Mouse (Mus musculus) forebrain, embryonic 10.5 days (tissue): Measurements from ENCODE around the gene Pdss2. TPM values are rescaled to one million over a fixed set of nuclear protein-coding genes. Genes with fewer than 3 reads are reported as not detected.

Experiments
- DNase-seq: peaks from one replicate; pipeline ENCODE4 v3.0.0-alpha.2; 2017; ENCODE audit warnings: low spot score; ENCODE audit errors: extremely low spot score
- H3K27ac ChIP-seq: fragments of 300-500 bp; sonication (generic); 2 replicates; pipeline ENCODE4 v1.5.1; 2016; ENCODE audit warnings: mild to moderate bottlenecking
- H3K27me3 ChIP-seq: fragments of 300-500 bp; sonication (generic); 2 replicates; pipeline ENCODE4 v1.6.1; 2016; ENCODE audit warnings: mild to moderate bottlenecking; ENCODE audit not compliant: poor library complexity, severe bottlenecking
- H3K36me3 ChIP-seq: fragments of 300-500 bp; sonication (generic); replicated peaks from 2 replicates; pipeline ENCODE4 v1.6.1; 2016; ENCODE audit warnings: mild to moderate bottlenecking, moderate library complexity
- H3K4me1 ChIP-seq: fragments of 300-500 bp; sonication (generic); 2 replicates; pipeline ENCODE4 v1.6.1; 2016
- H3K4me3 ChIP-seq: fragments of 300-500 bp; sonication (generic); 2 replicates; pipeline ENCODE4 v1.5.1; 2016; ENCODE audit warnings: mild to moderate bottlenecking, moderate library complexity
- H3K9me3 ChIP-seq: fragments of 300-500 bp; sonication (generic); 2 replicates; pipeline ENCODE4 v1.6.1; 2016; ENCODE audit warnings: mild to moderate bottlenecking, moderate library complexity
- WGBS: fragments of 180-500 bp; shearing (Covaris S2); methylation state at CpG from one replicate; pipeline ENCODE4 v1.1.7; 2016; 5-methylcytosine and 5-hydroxymethylcytosine counted together
- polyA plus RNA-seq: library from polyadenylated mRNA; unstranded; fragments of >200 nt; fragmentation: Nextera tagmentation; extraction: Ambion mirVana; gene quantifications from 2 replicates; pipeline ENCODE4 v1.2.1, GENCODE M21; 2016

The Pdss2 gene
- polyA plus RNA-seq, 1 experiment from 2014 or later: 17.1 TPM

- WGBS: under 1% methylated on average over 42 of the region's 42 CpGs
- DNase-seq: peak; percentile 78
- H3K27ac ChIP-seq: peak overlapping the region; percentile 100
- H3K27me3 ChIP-seq: no peaks in the 10 kb centered on the region
- peaks cover 51% of the 10 kb centered on the region for H3K4me1 ChIP-seq
- no peaks in the 10 kb centered on the region for H3K36me3 ChIP-seq
- no peaks in the 10 kb centered on the region for H3K9me3 ChIP-seq
- H3K4me3 ChIP-seq: peak overlapping the region; percentile 85
These were observed 256.8 kb downstream of the Pdss2 start for GRCm38 (mm10) chr10:43477865-43478681.

- under 1% methylated on average over 88 of the region's 101 CpGs for WGBS
- no peaks in the 10 kb centered on the region for H3K36me3 ChIP-seq
- H3K27me3 ChIP-seq: no peaks in the 10 kb centered on the region
- H3K27ac ChIP-seq: peak within 1 kb of the TSS; percentile 100
- no peaks in the 10 kb centered on the region for H3K9me3 ChIP-seq
- peak within 1 kb of the TSS; percentile 85 for H3K4me3 ChIP-seq
- DNase-seq: peak; percentile 58
- peaks cover 57% of the 10 kb centered on the region for H3K4me1 ChIP-seq
These were observed 257.6 kb downstream of the Pdss2 start, which contains the start of gene Bend3 for GRCm38 (mm10) chr10:43478751-43479435. Gene Bend3, plus strand, starts transcription at chr10:43478831.

DNA sequence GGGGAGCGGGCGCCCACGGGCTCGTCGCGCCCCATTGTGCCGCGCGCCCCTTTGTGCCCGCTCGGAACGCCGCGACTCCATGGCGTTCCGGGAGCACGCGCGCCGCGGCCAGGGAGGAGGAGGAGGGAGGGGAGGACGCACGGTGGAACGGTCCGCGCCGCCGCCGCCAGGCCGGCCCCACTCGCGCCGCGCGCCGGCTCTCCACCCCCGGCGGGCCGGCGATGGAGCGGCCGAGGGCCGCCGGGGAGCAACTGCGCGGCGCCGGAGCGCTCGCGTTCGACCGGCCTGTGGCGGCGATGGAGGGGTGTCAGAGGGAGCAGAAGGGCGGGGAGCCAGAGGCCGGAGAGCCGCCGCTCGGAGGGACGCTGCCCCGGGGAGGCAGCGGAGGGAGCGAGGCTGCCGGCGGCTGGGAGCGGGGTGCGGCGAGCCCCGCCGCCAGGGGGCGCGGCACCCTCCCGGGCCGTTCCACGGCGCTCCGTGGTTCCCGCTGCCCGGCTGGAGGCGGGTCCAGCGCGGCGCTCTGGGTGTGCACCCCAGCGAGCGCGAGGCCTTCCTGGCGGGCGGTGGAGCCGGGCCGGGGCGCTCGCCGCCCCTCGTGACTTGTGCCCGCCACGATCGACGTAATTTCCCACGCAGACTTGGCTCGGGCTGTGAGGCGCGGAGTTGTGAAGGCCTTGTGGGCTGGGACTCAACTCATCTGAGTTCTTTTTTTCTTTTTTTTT lies 258.3 kb downstream of the Pdss2 start:
- no peaks in the 10 kb centered on the region for H3K27me3 ChIP-seq
- peak overlapping the region; percentile 100 for H3K27ac ChIP-seq
- peak overlapping the region; percentile 85 for H3K4me3 ChIP-seq
- no peaks in the 10 kb centered on the region for H3K9me3 ChIP-seq
- peaks cover 57% of the 10 kb centered on the region for H3K4me1 ChIP-seq
- 0 out of 2 replicates have a peak, but pooled peaks cover 2% of the 10 kb centered on the region for H3K36me3 ChIP-seq
- under 1% methylated on average over 90 of the region's 103 CpGs for WGBS
- DNase-seq: peak; percentile 75

DNA sequence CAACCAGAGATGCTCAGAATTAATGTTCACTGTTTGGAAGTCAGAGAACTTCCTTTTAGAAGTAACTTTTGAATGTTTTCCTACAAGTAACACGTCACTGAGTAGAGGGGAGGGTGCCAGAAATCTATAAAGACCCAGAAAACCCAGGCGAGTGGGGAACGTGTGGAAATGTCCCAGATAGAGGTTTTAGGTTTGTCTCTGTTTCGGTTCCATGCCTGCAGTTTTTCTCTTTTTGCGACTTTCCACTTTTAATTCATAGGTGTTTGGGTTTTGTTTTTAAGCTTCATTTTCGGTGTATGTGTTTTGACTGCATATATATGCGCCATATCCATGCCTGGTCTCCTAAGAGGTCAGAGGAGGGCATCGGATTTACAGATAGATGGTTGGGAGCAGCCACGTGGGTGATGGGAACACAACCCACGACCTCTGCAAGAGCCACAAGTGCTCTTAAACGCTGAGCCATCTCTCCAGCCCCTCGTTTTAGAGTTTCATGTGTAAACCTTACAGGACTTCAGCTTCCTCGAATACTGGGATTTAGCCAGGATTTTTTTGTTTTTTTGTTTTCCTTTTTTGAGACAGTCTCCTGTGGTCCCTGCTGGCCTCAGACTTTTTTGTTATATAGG lies 259.1 kb downstream of the Pdss2 start:
- Histone ChIP-seq H3K36me3 (peaks cover 7% of the 10 kb centered on the region; the same call in 1 of the 2 replicates), H3K4me3 (peak overlapping the region; percentile 85), H3K4me1 (peaks cover 57% of the 10 kb centered on the region), H3K27ac (peak overlapping the region; percentile 100), H3K27me3 (no peaks in the 10 kb centered on the region), H3K9me3 (no peaks in the 10 kb centered on the region)
- WGBS: 4% methylated on average over 13 of the region's 13 CpGs
- no peak for DNase-seq

- Histone ChIP-seq H3K27me3 (no peaks in the 10 kb centered on the region), H3K4me1 (peaks cover 57% of the 10 kb centered on the region), H3K27ac (no peak overlapping the region), H3K9me3 (no peaks in the 10 kb centered on the region), H3K36me3 (peaks cover 14% of the 10 kb centered on the region; the same call in 1 of the 2 replicates), H3K4me3 (peak overlapping the region; percentile 85)
- DNase-seq: no peak
- WGBS: 37% methylated on average over 4 of the region's 4 CpGs
These were observed 259.9 kb downstream of the Pdss2 start for GRCm38 (mm10) chr10:43481179-43481578.

DNA sequence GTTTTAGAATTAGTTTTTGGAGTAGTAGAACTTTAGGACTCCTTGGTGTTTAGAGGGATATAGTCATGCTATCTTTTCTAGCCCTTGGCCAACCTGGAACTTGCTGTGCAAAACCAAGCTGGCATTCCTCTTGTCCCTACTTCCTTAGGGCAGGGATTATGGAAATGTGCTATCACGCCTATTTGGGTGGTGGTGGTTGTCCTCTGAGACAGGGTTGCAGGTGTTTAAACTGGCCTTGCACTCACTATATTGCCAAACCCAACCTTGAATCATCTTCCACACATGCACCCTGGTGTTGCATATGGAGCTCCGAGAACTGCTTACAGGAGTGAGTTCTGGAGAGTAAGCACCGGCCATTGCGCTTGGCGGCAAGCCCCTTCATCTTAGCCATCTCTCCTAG lies 260.7 kb downstream of the Pdss2 start:
- no peak overlapping the region for H3K4me3 ChIP-seq
- 91% methylated on average over 5 of the region's 5 CpGs for WGBS
- H3K36me3 ChIP-seq: peaks cover 18% of the 10 kb centered on the region; the same call in 1 of the 2 replicates
- peaks cover 55% of the 10 kb centered on the region for H3K4me1 ChIP-seq
- no peaks in the 10 kb centered on the region for H3K27me3 ChIP-seq
- no peak overlapping the region for H3K27ac ChIP-seq
- no peak for DNase-seq
- no peaks in the 10 kb centered on the region for H3K9me3 ChIP-seq

DNA sequence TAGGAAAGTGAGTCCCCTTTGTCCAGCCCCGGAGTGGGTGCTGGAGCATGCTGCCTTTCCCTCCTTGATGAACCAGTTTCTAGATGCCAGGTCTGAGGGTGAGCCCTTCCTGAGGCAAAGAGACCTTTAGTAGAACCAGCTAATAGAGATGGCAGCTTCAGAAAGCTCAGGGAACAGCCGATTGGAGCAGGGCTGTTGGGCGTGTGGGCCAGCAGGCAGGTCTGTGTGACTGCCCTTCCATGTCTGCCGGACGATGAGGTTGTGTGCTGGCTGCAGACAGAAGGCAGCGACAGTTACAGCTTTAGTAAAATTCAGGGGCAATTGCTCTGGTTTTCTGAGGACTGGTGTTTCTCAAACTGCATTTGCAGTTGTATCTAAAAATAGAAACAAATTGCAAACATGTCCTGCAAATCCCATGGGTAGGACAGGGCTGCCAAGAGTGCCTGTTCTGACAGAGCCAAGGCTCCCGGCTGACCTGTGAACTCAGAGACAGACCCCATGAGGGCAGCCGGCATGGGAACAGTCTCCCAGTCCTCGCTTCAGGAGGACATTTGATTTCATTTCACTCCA lies 262.2 kb downstream of the Pdss2 start:
- H3K4me3 ChIP-seq: no peak overlapping the region; the same call in 1 of the 2 replicates
- peaks cover 53% of the 10 kb centered on the region for H3K4me1 ChIP-seq
- WGBS: 64% methylated on average over 9 of the region's 9 CpGs
- no peaks in the 10 kb centered on the region for H3K27me3 ChIP-seq
- no peaks in the 10 kb centered on the region for H3K9me3 ChIP-seq
- H3K36me3 ChIP-seq: peaks cover 18% of the 10 kb centered on the region; the same call in 1 of the 2 replicates
- no peak for DNase-seq
- peak overlapping the region; percentile 61 for H3K27ac ChIP-seq

DNA sequence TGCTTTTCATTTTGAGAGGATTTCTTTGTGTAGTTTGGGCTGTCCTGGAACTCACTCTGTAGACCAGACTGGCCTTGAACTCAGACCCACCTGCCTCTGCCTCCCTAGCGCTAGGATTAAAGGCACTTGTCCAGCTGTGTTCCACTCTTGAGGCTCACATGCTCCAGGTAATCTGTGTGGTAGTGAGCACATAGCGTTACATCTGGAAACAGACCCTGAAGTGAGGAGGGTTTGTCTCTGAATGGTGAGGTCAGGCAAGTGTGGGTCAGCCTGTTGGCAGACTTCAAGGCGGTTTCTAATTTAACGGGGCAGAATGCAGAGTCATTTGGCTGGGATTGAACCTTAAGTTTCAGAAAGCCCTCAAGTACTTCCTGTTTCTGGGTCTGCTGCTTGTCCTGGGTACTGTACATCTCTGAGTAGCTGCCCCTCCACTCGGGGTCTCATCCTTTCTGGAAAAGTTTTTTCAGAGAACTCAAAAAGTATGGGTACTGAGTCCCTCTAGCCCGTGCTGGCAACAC lies 264.5 kb downstream of the Pdss2 start:
- Histone ChIP-seq H3K27me3 (no peaks in the 10 kb centered on the region), H3K4me1 (peaks cover 64% of the 10 kb centered on the region), H3K36me3 (peaks cover 23% of the 10 kb centered on the region; the same call in 1 of the 2 replicates), H3K4me3 (no peak overlapping the region), H3K27ac (no peak overlapping the region), H3K9me3 (no peaks in the 10 kb centered on the region)
- DNase-seq: no peak
- WGBS: 92% methylated on average over 6 of the region's 6 CpGs

GRCm38 (mm10) chr10:43487441-43488010 lies 266.2 kb downstream of the Pdss2 start:
- peaks cover 23% of the 10 kb centered on the region; the same call in 1 of the 2 replicates for H3K36me3 ChIP-seq
- WGBS: 96% methylated on average over 3 of the region's 3 CpGs
- H3K4me3 ChIP-seq: no peak overlapping the region
- H3K9me3 ChIP-seq: no peaks in the 10 kb centered on the region
- DNase-seq: no peak
- H3K27ac ChIP-seq: no peak overlapping the region
- H3K27me3 ChIP-seq: no peaks in the 10 kb centered on the region
- peaks cover 47% of the 10 kb centered on the region for H3K4me1 ChIP-seq

- Histone ChIP-seq H3K27me3 (no peaks in the 10 kb centered on the region), H3K4me3 (no peak overlapping the region), H3K36me3 (peaks cover 28% of the 10 kb centered on the region), H3K27ac (no peak overlapping the region), H3K9me3 (no peaks in the 10 kb centered on the region), H3K4me1 (peaks cover 39% of the 10 kb centered on the region)
- 88% methylated on average over 4 of the region's 4 CpGs for WGBS
- DNase-seq: no peak
These were observed 267.0 kb downstream of the Pdss2 start for GRCm38 (mm10) chr10:43488258-43488657.

DNA sequence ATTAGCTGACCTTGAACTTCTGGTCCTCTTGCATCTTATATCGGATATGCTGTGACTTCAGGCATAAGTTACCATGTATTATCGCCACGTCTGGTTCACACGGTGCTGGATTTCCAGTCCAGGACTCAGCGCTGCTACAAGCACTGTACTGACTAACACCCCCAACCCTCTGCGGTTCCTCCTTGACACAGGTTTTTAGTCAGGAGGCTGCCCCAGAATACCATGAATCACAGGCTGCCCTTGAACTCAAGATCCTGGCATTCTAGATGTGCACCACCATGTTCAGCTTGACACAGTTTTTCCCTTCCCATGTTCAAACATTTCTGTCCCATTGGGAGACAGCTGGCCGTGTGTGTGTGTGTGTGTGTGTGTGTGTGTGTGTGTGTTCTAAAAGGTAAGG lies 267.9 kb downstream of the Pdss2 start:
- H3K9me3 ChIP-seq: no peaks in the 10 kb centered on the region
- peaks cover 34% of the 10 kb centered on the region for H3K36me3 ChIP-seq
- no peaks in the 10 kb centered on the region for H3K27me3 ChIP-seq
- H3K4me1 ChIP-seq: peaks cover 34% of the 10 kb centered on the region
- no peak for DNase-seq
- no peak overlapping the region for H3K4me3 ChIP-seq
- 94% methylated on average over 7 of the region's 7 CpGs for WGBS
- peak overlapping the region; percentile 12; the same call in 1 of the 2 replicates for H3K27ac ChIP-seq
